Mouse (Mus musculus): ENCODE measurements at regions not wholly inside any gene's neighbourhood (a gene's known extent, or its start where the extent isn't known, plus 50 kb on each side); places are given as distances from the start of the nearest gene placed in this dataset.

GRCm38 (mm10) chr2:167878255-167878865 is 53.5 kb upstream of the Ptpn1 start:
- DNase-seq (ENCODE audit: low spot score in 2 of 2), result no peak

DNA sequence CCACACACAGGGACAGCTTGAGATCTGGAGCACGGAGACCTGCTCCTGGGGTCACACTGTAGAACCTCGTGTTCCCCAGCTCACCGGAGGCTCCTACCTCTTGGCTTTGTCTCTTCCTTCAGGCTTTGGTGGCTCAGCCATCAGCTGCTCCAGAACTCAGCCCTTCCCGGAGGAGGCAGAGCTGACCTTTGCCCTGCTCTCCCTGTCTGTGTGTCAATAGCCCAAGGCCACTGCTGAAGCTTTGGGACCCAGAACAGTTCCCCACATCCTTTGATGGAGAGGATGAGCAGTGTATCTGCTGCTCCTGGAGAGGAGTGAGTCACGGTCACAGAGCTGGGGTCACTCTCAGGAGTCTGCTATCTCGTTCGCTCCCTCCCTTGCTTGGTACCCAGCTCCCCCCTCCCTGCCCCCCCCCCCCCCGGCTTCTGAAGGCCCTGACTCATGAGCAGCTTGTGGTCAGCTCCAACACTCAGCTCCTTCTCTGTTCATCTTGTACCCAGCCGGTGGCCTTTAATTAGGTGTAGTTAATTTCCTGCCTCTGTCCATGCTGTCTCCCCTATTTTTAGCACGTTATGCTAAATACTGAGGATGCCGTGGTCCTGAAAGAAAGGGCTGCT is 54.5 kb upstream of the Ptpn1 start:
- no peak for DNase-seq (ENCODE audit: low spot score in 2 of 2)

DNA sequence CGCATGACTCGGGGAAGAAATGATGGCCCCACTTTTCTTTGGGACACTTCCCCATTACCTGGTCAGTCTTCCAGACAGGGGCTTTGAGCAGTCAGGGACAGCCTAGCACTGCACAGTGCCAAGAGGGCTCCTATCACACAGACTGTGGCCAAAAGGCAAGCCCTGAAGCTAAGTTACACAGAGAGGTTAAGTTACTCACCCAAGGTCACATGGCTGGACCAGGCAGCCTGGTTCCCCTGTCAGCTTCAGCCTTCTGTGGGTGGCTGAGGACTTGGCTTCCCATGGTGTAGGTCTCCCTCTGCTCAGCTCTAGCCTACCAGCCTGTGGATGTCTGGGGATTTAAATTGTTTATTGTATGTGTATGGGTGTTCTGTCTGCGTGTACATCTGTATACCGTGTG is 59.4 kb upstream of the Ptpn1 start:
- no peak for DNase-seq (ENCODE audit: low spot score in 2 of 2)

DNA sequence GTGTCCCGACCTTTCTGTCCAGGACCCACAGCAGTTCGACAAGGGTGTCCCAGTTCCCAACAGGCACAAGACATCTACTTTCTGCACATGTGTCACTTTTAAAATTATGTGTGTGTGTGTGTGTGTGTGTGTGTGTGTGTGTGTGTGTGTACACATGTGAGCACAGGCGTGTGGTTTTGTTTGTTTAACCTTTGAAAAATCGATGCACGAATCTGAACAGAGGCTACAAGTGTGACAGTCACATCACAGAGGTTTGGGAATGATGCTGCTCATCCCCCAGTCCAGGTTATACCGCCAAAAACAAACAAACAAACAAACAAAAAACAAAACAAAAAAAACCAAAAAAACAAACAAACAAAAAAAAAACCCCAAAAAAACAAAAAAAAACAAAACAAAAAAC is 61.7 kb upstream of the Ptpn1 start:
- no peak for DNase-seq (ENCODE audit: low spot score in 2 of 2)

DNA sequence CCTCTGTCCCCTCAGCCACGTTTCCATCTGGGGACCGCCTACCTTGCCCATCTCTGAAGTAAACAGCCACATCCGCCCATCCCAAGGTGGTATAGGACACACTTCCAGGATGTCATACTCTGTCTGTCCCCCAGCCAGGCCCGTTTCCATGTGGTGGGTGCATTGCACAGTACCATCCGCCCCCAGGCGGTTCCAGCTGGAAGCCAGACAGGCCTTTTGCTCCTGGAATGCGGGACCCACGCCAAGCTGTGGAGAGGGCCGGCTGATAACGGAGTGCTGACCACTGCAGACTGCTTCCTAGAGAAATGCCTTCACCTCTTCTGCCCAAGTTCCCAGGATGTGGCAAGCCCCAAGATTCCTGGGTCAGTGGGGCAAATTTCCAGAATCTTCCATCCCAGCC is 65.1 kb upstream of the Ptpn1 start:
- DNase-seq (ENCODE audit: low spot score in 2 of 2), result peak in 1 of 2 experiments; percentile 46

DNA sequence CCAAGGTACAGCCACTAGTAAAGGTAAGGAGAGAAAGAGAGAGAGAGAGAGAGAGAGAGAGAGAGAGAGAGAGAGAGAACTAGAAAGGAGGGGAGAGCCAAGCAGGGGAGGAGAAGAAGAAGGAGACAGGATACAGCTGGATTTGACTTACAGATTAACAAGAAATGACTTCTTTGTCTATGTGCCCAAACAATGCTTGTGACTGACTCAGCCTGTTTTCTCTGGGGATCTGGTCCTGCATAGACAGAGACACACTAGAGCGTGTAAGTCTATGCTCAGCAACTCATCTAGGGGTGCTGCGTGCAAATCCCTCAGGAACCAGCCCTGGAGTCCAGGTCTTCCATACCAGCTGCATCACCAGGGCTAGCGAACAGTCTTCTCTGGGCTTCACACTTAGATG is 66.3 kb upstream of the Ptpn1 start:
- DNase-seq (ENCODE audit: low spot score in 2 of 2), result no peak

DNA sequence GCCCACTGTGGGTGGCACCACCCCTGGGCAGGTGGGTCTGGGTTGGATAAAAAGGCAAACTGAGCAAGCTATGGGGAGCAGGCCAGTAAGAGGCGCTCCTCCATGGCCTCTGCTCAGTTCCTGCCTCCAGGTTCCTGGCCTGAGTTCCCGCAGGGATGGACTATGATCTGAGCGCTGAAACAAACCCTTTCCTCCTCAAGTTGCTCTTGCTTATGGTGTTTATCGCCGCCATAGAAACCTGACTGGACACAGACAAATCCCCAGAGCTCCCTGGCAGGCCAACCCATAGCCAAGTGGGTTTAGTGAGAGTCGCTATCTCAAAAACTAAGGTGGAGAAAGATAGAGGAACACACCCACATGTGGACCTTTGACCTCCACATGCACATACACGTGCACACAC is 67.2 kb upstream of the Ptpn1 start:
- DNase-seq (ENCODE audit: low spot score in 2 of 2), result no peak

DNA sequence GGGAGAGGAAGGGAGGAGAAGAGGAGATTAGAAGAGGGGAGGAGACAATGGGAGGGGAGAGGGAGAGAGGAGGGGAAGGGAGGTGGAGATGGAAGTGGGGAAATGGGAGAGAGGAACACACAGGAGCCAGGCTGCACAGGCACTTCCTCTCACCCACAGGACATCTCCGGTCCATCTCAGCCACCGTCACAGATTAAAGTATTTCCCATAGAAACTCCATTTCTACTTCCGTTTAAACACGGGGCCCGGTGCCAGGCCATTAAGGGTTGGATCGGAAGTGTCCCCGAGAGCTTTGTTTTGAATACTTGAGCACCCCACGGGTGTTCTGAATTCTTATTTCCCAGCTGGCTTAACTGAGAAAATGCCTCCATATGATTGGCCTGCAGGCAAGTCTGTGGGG is 67.6 kb upstream of the Ptpn1 start:
- no peak for DNase-seq (ENCODE audit: low spot score in 2 of 2)

- DNase-seq (ENCODE audit: low spot score in 2 of 2), result no peak
Measured at GRCm38 (mm10) chr2:167863616-167864015, 68.2 kb upstream of the Ptpn1 start.

DNA sequence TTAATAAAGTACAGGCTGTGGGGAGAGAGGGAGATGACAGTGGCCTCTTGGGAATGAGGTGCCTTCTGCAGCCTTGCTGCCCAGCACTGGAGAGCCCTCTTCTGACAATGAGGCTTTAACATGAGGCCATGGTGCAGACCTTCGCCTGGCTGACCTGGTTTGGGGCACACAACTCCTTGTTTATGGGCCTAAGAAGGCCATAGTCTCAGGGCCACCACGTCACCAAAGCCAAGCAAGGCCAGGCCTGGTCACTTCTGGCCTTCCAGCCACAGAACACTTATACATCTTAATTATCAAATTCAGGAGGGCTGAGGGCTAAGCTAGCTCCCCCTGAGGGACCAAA is 70.7 kb upstream of the Ptpn1 start:
- DNase-seq (ENCODE audit: low spot score in 2 of 2), result no peak

GRCm38 (mm10) chr2:167860457-167861177 is 71.2 kb upstream of the Ptpn1 start:
- DNase-seq (ENCODE audit: low spot score in 2 of 2), result peak in 1 of 2 experiments; percentile 43

DNA sequence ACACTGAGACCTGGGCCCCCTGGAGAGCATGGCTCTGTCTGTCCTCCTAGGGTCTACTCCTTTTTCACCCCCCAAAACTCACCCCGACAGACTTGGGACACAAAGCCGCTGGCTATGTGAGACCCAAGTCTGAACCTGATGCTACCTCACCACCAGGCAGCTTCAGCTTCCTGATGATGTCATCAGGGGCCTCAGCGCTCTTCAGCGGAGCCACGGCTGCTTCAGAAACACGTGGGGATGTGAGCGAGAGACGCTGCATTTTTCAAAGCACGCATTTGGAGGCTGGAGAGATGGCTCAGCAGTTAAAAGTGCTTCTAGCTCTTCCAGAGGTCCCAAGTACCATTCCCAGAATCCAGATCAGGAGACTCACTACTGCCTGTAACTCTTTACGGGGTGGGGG is 72.3 kb upstream of the Ptpn1 start:
- no peak for DNase-seq (ENCODE audit: low spot score in 2 of 2)

GRCm38 (mm10) chr2:167858346-167858745 is 73.5 kb upstream of the Ptpn1 start:
- DNase-seq (ENCODE audit: low spot score in 2 of 2), result no peak

DNA sequence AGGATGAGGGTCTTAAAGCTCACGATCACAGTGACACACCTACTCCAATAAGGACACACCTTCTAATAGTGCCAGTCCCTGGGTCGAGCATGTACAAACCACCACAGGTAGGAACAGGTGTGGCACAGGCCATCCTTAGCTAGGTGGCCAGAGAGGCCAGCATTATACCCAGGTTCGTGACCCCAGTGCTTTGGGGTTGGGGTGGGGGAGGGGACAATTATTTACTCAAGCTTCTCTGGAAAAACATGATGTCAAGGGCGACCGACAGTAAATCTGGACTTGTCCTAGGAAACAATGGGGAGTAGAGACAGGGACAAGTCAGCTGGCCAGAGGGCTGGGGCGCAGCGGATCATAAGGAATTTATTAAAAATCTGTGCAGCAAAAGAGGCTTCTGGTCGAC is 73.9 kb upstream of the Ptpn1 start:
- DNase-seq (ENCODE audit: low spot score in 2 of 2), result no peak

DNA sequence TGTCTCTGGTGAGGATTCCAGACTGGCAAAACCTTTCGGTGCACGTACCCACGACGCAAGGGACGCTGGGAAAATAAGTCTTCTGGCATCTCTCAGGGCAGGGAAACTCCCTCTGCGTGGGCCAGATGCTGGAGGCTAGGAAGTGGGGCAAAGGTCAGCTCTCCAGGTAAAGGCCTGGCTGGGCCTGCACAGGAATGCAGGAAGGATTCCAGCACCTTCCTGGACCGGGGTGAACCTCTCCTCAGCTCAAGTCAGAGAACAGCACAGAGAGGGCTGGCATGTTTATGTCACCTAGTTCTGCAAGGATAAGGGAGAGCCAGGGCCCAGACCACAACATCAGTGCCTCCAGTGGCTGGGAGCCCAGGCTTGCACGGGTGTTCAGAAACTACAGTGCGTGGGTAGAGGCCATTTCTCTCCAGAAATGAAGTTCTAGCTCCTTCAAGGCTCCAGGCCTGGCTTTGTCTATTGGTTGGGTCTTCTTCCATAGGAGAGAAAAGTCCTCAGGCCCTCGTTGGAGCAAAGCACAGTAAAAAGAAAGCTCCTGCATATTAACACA is 74.9 kb upstream of the Ptpn1 start:
- DNase-seq (ENCODE audit: low spot score in 2 of 2), result no peak

- DNase-seq (ENCODE audit: low spot score in 2 of 2), result no peak
Measured at GRCm38 (mm10) chr2:167856020-167856419, 75.8 kb upstream of the Ptpn1 start.

DNA sequence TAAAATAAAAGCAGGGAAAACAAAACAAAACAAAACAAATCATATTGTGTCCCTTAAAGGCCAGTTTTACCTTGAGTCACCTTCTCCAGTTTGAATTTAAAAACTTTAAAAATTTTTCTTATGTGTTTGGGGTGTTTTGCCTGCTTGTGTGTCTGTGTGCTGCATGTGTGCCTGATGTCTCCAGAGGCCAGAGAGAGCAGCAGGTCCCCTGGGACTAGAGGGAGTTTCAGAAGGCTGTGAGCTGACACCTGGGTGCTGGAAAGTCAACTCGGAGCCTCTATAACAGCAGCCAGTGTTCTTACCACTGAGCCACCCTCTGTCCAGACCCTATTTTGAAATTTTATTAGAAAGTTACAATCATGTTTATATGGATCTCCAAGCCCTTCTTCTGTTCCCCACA is 77.8 kb upstream of the Ptpn1 start:
- peak in 1 of 2 experiments; percentile 47 for DNase-seq (ENCODE audit: low spot score in 2 of 2)

DNA sequence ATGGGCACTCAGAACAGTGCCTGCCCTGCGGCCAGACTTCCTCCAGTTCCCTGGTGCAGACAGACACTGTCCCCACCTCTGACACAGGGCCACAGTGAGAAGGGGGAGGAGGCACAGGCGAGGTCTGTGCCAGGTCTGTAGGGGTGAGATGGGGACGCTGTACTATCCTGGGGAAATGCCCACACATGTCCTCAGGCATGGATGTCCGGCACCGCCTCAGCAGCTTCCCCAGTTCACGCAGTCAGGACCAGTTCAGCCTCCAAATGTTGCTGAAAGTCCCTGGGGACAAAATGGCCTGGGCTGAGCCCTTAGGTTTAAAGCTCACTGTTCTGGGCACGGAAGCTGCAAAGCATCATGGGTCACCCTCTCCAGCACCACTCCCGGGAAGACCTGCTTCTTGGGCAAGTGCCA is 78.4 kb upstream of the Ptpn1 start:
- DNase-seq (ENCODE audit: low spot score in 2 of 2), result no peak

DNA sequence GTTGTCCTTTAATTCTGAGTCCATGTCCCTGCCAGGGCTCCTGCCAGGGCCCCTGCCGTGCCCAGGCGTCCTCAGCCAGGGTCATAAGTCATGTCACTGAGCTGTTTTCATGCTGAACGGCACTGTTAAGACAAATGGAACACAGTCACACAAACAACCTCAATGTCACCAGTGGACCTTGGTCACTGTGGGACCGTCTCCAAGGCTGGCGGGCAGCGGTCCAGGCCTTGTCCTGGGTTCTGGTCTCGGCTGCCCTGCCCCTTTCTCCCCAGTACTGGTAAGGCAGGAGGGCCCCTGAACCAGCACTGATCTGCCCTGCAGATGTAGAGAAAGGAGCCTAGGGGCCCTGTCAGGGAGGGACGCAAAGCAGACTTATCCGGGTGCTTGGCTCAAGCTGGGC is 79.3 kb upstream of the Ptpn1 start:
- DNase-seq (ENCODE audit: low spot score in 2 of 2), result no peak

DNA sequence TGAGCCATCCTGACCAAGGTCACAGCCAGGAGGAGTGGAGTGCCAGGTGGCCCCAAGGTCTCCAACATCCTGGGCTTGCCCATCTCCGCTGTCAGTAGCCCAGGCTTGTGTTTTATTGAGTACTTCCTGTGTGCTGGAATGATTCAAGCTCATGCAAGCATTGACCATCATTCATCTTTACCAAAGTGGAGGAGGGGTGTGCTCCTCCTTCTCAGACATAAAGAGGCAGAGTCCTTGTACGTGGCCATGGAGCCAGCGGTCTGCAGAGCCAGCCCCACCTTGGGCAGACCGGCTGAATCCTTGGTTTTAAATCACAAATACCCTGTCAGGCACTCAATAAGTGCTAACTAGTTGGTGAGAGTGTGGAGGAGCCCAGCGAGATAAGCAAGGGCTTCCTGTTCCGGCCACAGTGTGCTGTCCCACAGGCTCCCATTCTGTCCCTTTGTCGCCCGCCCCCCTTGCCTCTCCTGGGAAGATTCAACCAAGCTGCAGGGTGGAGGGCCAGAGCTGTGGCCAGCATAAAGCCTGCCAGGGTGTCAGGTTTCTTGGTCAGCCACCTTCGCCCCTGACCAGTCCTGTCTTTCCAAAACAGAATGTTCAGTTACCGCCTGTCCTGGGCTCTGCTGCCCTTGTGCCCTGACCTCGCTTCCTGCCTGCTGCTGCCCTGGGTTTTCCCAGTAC is 80.5 kb upstream of the Ptpn1 start:
- no peak for DNase-seq (ENCODE audit: low spot score in 2 of 2)

GRCm38 (mm10) chr2:167849999-167850552 is 81.8 kb upstream of the Ptpn1 start:
- no peak for DNase-seq (ENCODE audit: low spot score in 2 of 2)

Measured in spleen, postnatal 10 days (tissue).